Mouse (Mus musculus): Measurements from ENCODE around the gene Gm49387.
A peak's percentile ranks its signal among the peaks of the same experiment; 100 is the strongest.

Gm49387 gene

GRCm38 (mm10) chr14:31661671-31662554 is 21.2 kb upstream of the Gm49387 start:
- DNase-seq = peak; percentile 88

- peak; percentile 49 for DNase-seq
These were observed 19.8 kb upstream of the Gm49387 start for GRCm38 (mm10) chr14:31660312-31661093.

- peak; percentile 19 for DNase-seq
These were observed 19.0 kb upstream of the Gm49387 start for GRCm38 (mm10) chr14:31659501-31660181.

- DNase-seq = peak; percentile 32
These were observed 17.5 kb upstream of the Gm49387 start for GRCm38 (mm10) chr14:31658126-31658680.

- DNase-seq = peak; percentile 61
These were observed 16.4 kb upstream of the Gm49387 start for GRCm38 (mm10) chr14:31656857-31657645.

GRCm38 (mm10) chr14:31656386-31656785 is 15.7 kb upstream of the Gm49387 start:
- peak; percentile 27 for DNase-seq

GRCm38 (mm10) chr14:31655406-31655805 is 14.7 kb upstream of the Gm49387 start:
- no peak for DNase-seq

- no peak for DNase-seq
These were observed 14.1 kb upstream of the Gm49387 start for GRCm38 (mm10) chr14:31654816-31655215.

GRCm38 (mm10) chr14:31653101-31653875 is 12.6 kb upstream of the Gm49387 start:
- DNase-seq = no peak

GRCm38 (mm10) chr14:31652624-31653023 is 11.9 kb upstream of the Gm49387 start:
- no peak for DNase-seq

GRCm38 (mm10) chr14:31652106-31652505 is 11.4 kb upstream of the Gm49387 start:
- no peak for DNase-seq

- DNase-seq = no peak
These were observed 10.5 kb upstream of the Gm49387 start for GRCm38 (mm10) chr14:31651206-31651605.

- DNase-seq = no peak
These were observed 9.7 kb upstream of the Gm49387 start for GRCm38 (mm10) chr14:31650347-31650746.

- no peak for DNase-seq
These were observed 7.3 kb upstream of the Gm49387 start for GRCm38 (mm10) chr14:31647991-31648390.

- DNase-seq = no peak
These were observed 5.2 kb upstream of the Gm49387 start for GRCm38 (mm10) chr14:31645920-31646319.

- DNase-seq = no peak
These were observed 4.4 kb upstream of the Gm49387 start for GRCm38 (mm10) chr14:31644931-31645547.

- no peak for DNase-seq
These were observed 3.6 kb upstream of the Gm49387 start for GRCm38 (mm10) chr14:31644183-31644830.

GRCm38 (mm10) chr14:31641506-31642155 is 953 bp upstream of the Gm49387 start:
- no peak for DNase-seq

- peak; percentile 83 for DNase-seq
These were observed 320 bp upstream of the Gm49387 start, which contains the start of the genes Btd and Hacl1 for GRCm38 (mm10) chr14:31640890-31641505. TSS of gene Btd (plus strand) at chr14:31641028. TSS of gene Hacl1 (minus strand) at chr14:31641286.

Data from cerebellum, adult 11-12 months (tissue).